Mouse (Mus musculus) granulocyte monocyte progenitor cell, adult 5-6 weeks (primary cell): Measurements from ENCODE around the gene Lfng. TPM values are rescaled to one million over a fixed set of nuclear protein-coding genes. Genes with fewer than 3 reads are reported as not detected.

Experiments used
- ATAC-seq: replicated peaks from 2 replicates; pipeline ENCODE4 v1.8.0; 2016; ENCODE audit warnings: mild to moderate bottlenecking, moderate TSS enrichment, inconsistent platforms; ENCODE audit not compliant: poor library complexity, severe bottlenecking
- total RNA-seq, 2 experiments: library from RNA; stranded (forward) in 1 of 2; stranded (reverse) in 1 of 2; fragments of 200-712, 200-1000 nt in 1 of 2; fragments of >200 nt in 1 of 2; fragmentation: Nextera tagmentation in 1 of 2; gene quantifications; 2 replicates each; pipeline ENCODE4 v1.2.3; 2014 to 2017

Gene Lfng
- total RNA-seq, 2 experiments from 2014 or later: 9.9 to 14.6 TPM

- ATAC-seq: no peak
Measured at GRCm38 (mm10) chr5:140659607-140660272, 52.6 kb downstream of the Lfng start.

- no peak for ATAC-seq
Measured at GRCm38 (mm10) chr5:140660398-140660797, 53.3 kb downstream of the Lfng start.

GRCm38 (mm10) chr5:140661427-140661826, 54.3 kb downstream of the Lfng start:
- no peak for ATAC-seq

GRCm38 (mm10) chr5:140661875-140662643, 54.9 kb downstream of the Lfng start:
- no peak for ATAC-seq

GRCm38 (mm10) chr5:140662741-140663592, 55.8 kb downstream of the Lfng start:
- ATAC-seq: peak; percentile 79

- ATAC-seq: peak; percentile 64
Measured at GRCm38 (mm10) chr5:140663621-140664180, 56.6 kb downstream of the Lfng start.

Other genes with a start within 250 kb of the Lfng start
- 8.9 and 12.8 TPM in 2 replicates for gene Snx8, start 218.1 kb upstream of the Lfng start, total RNA-seq (2014; fragmentation: Nextera tagmentation)
- 7.3 and 9.1 TPM in 2 replicates for gene Snx8, start 218.1 kb upstream of the Lfng start, total RNA-seq (2017)
- 237 and 268 TPM in 2 replicates for gene Eif3b, start 188.0 kb upstream of the Lfng start, total RNA-seq (2014; fragmentation: Nextera tagmentation)
- gene Eif3b, start 188.0 kb upstream of the Lfng start, total RNA-seq (2017): 200 and 239 TPM in 2 replicates
- gene Gm4869, start 161.7 kb upstream of the Lfng start, total RNA-seq (2014; fragmentation: Nextera tagmentation): not detected in 2 replicates
- gene Gm4869, start 161.7 kb upstream of the Lfng start, total RNA-seq (2017): not detected in 2 replicates
- 79.1 and 85.4 TPM in 2 replicates for gene Chst12, start 101.8 kb upstream of the Lfng start, total RNA-seq (2014; fragmentation: Nextera tagmentation)
- 30.2 and 30.3 TPM in 2 replicates for gene Chst12, start 101.8 kb upstream of the Lfng start, total RNA-seq (2017)
- gene Grifin, start 42.2 kb upstream of the Lfng start, total RNA-seq (2014; fragmentation: Nextera tagmentation): not detected in 2 replicates
- gene Grifin, start 42.2 kb upstream of the Lfng start, total RNA-seq (2017): not detected in 2 replicates
- gene Ttyh3, start 41.7 kb downstream of the Lfng start, total RNA-seq (2014; fragmentation: Nextera tagmentation): 42.0 and 47.9 TPM in 2 replicates
- 8.7 and 9.2 TPM in 2 replicates for gene Ttyh3, start 41.7 kb downstream of the Lfng start, total RNA-seq (2017)
- 13.4 and 26.7 TPM in 2 replicates for gene Iqce, start 95.1 kb downstream of the Lfng start, total RNA-seq (2014; fragmentation: Nextera tagmentation)
- gene Iqce, start 95.1 kb downstream of the Lfng start, total RNA-seq (2017): 5.3 and 10.0 TPM in 2 replicates
- 10.2 and 14.3 TPM in 2 replicates for gene Brat1, start 97.7 kb downstream of the Lfng start, total RNA-seq (2014; fragmentation: Nextera tagmentation)
- 7.3 and 8.2 TPM in 2 replicates for gene Brat1, start 97.7 kb downstream of the Lfng start, total RNA-seq (2017)
- 2.8 and 3.1 TPM in 2 replicates for gene Amz1, start 116.8 kb downstream of the Lfng start, total RNA-seq (2014; fragmentation: Nextera tagmentation)
- gene Amz1, start 116.8 kb downstream of the Lfng start, total RNA-seq (2017): 0.77 and 0.78 TPM in 2 replicates
- gene Gna12, start 223.1 kb downstream of the Lfng start, total RNA-seq (2014; fragmentation: Nextera tagmentation): 42.3 and 44.7 TPM in 2 replicates
- 34.9 and 35.3 TPM in 2 replicates for gene Gna12, start 223.1 kb downstream of the Lfng start, total RNA-seq (2017)